Mouse (Mus musculus): ENCODE results near the gene Ubac2. TPM values are rescaled to one million over a fixed set of nuclear protein-coding genes. Genes with fewer than 3 reads are reported as not detected.
A peak's percentile ranks its signal among the peaks of the same experiment; 100 is the strongest.

The Ubac2 gene
- total RNA-seq, 1 experiment from 2014 or later, result 33.2 TPM

DNA sequence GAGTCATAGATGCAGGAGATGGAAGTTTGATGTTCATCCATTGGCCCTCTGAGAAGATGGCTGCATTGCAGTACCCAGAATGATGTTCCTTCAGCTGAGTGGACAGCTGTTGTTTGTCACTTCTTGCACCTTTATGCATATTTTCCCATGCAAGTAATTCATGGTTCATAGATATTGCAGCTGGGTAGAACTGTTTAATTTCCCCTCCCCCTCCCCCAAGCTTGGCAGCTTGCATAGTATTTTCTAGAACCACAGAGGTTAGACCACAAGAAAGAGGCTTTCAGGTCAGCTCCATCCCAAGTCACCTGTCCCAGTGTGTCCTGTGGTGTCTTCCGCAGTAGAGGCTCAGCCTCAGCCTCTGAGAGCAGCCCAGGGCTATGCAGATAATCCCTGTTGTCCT, 92.0 kb downstream of the Ubac2 start:
- no peak for DNase-seq

GRCm38 (mm10) chr14:121973114-121973513, 94.7 kb downstream of the Ubac2 start:
- no peak for DNase-seq

- DNase-seq, result no peak
These were observed 103.1 kb downstream of the Ubac2 start for GRCm38 (mm10) chr14:121981531-121981930.

- no peak for DNase-seq
These were observed 104.9 kb downstream of the Ubac2 start for GRCm38 (mm10) chr14:121983009-121983933.

DNA sequence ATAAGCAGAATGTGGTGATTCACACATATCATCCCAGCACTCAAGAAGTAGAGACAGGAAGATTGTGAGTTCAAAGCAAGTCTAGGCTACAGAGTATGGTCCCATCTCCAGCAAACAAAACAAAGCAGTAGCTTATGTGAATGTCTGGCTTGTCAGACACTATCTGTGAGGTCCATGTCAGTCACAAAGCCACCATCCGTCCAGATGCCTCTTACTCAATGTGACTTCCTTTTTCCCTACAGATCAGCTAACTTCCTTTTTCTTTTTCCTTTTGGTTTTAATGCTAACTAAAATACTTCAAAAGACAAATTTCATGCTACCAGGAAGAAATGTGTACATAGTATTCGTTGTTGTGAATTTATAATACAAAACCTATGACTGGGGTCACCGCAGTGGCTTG, 107.1 kb downstream of the Ubac2 start:
- DNase-seq, result no peak

DNA sequence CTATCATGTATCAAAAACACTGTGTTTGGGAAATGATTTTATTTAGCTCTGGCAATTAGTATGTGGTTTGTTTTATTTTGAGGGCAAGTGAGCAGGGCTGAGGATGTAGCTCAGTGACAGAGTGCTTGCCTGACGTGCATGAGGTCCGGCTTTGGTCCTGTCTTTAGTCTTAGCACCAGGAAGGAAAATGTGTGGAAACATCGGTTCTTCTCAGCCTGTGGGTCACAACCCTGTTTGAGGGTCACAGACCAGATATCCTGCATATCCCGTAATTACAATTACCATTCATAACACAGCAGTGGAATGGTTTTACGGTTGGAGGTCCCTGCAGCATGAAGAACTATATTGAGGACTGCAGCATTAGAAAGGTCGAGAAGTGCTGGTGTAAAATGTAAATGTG, 107.6 kb downstream of the Ubac2 start:
- no peak for DNase-seq

GRCm38 (mm10) chr14:121987287-121987686, 108.9 kb downstream of the Ubac2 start:
- no peak for DNase-seq

DNA sequence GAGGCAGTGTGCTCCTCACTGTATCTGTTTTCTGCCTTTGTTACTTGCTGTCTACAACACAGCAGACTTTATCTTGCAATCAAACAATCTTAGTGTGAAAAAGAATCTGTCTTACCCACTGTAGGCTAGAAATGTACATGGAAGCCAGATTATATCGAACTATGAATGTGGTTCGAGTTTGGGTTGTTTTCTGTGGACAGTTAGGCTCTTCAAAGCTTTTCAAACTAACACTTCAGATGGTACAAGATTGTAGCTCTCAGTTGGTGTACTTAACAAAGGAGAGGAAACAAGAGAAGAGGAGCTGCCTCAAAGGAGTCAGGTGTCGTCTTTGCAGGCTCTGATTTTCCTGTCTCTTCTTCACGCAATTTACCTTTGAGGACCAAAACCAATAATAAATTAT, 109.3 kb downstream of the Ubac2 start:
- DNase-seq, result no peak

DNA sequence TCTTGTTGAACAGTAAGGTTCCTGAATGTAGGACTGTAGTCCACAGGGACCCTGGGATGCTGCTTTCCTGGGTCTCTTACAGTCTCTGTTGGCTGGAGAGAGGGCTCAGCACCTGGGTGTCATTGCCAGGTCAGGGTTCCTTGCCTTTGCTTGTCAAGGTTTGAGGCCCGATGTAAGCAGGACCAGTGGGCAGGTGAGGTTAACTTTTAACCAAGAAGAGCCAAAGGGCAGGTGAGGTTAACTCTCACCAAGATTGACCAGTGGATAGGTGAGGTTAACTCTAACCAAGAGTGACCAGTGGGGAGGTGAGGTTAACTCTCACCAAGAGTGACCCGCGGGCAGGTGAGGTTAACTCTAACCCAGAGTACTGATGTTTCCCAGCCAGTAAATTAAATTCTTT, 110.9 kb downstream of the Ubac2 start:
- DNase-seq, result no peak

DNA sequence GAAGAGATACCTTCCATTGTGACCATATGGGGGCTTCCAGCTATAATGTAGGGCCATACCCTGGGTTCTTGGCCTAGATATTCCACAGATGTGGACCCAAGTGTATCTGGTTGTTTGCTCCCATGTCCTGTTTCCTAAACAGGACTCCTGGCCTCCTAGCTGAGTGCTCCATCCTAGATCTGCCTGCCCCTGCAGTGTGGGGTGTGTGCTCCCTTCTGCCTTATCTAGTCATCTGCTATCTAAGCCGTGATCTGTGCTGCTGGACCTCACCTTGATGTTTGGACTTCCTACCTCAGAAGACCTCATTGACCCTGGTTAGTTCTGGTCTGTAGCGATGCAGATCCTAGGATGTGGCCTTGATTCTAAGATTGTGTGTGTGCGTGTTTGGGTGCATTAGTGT, 111.4 kb downstream of the Ubac2 start:
- no peak for DNase-seq

GRCm38 (mm10) chr14:121990897-121991296, 112.5 kb downstream of the Ubac2 start:
- DNase-seq, result no peak

DNA sequence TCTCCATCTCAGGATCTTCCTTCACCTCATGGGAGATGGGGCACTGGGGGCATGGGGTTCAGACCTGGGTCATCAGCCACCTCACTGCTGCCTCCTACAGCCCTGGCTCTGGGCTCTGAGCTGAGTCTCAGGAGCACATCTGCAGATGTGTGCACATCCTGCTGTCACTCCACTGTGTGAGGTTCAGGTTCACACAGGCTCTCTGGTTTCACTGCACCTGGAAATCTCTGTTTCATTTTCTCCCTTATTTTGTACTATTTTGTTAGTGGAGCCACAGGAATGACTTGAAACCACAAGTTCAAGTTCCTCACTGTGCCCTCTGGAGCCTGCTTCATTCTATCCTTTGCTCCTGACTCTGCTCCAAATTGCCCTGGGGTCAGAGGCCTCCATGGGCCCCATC, 113.5 kb downstream of the Ubac2 start:
- no peak for DNase-seq

DNA sequence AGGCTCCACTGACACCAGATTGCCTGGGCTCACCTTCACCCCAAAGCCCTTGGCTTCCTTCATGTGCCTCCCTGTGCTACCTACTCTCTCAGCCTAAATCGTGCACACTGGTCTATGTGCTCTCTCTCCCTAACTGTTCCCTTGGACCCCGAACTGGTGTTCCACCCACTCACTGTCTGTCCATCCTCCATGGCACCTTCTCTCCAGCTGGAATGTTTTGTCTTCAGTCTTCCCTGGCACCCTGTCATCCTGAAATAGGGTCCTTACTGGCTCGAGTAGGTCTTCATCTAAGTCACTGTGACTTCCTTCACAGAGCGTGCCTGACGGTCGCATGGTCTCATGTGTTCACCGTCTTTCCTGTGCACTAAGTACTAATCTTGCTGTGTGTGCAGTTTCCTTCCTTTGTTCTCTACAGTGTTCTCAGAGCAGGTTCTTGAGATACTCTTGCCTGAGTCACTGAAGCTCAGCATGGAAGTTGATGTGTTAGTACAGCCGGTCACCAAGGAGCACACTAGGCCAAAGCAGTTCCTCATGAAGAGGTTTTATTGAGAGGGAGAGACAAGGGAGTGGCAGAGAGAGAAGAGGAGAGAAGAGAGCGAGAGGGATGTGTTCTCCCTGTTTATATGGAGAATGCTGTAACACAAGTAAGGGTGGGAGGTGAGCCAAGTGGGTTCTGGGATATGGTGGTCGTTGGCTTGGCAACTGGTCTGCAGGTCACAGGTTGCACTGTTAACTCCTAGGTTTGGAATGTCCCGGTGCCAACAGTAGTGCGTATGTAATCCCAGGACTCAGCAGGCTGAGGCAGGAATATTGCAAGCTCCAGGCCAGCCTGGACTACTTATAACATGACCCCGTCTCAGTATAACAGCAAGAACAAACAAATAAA, 114.2 kb downstream of the Ubac2 start:
- no peak for DNase-seq

- DNase-seq, result no peak
These were observed 115.2 kb downstream of the Ubac2 start for GRCm38 (mm10) chr14:121993616-121994015.

DNA sequence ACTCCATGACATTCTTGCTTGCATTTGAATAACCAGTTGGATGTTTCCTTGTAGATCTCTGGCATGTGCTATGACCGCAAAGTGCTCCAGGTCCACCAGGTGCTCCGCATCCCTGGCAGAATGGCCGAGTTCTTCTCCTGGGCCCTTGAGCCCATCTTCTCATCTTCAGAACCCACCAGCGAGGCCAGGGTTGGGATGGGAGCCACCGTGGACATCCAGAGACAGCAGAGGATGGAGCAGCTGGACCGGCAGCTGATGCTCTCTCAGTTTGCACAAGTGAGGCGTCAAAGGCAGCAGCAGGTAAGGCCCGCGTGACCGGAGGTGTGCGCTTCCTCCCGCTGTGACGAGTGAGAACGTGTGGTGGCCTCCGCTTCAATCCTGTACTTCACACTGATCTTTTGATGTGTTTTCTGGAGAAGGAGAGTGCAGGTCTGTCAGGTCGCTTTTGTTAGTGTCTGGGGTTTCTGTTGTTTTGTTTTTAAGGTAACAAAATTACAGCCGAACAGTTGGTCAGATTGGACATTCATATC, 115.8 kb downstream of the Ubac2 start:
- DNase-seq, result no peak

DNA sequence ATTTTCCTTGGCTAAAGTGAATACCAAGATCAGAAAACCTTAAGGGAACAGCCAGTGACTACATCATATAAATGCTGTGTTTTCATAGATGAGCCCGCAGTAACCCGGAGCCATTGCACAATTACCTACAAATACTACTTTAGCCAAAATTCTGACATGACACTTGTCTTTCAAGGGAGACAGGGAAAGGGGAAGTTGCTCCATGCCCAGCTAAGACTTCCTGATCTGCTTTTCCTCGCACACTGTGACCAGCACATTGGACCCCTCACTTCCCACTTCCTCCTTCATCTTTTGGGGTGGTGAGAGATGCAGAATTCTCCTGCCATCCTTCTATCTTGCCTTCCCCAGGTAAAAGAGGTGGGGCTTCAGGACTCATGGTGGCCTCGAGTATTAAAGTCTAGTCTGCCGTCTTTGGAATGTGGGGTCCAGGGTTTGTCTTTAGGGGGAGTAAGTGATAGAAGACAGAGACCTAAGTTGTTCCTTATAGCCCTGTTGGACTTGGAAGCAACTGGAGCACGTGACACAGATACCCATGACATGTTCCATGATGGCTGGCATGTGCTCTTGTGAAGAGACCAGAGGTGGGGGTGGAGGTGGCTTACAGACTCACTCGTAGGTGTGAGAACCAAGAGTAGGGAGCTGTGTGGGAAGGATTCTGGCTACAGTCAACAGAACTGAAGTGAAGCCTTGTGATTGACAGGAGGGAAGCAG, 116.6 kb downstream of the Ubac2 start:
- DNase-seq, result no peak

DNA sequence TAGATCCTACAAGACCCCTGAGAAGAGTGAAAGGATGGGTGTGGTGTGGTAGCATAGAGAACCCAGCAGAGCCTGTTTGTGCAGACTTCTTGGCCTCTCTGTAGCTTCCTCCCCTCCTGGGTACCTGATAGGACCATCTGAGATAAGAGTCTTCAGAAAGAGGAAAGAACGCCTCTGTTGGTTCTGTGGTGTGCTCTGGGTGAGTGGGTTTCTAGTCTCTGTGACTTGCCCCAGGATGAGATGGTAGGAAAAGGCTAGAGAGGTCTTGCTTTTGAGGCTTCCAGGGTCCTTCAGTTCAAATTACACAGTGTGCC, 117.1 kb downstream of the Ubac2 start:
- no peak for DNase-seq

- peak; percentile 42 for DNase-seq
These were observed 118.4 kb downstream of the Ubac2 start for GRCm38 (mm10) chr14:121996786-121997185.

- DNase-seq, result no peak
These were observed 121.0 kb downstream of the Ubac2 start for GRCm38 (mm10) chr14:121999455-121999854.

- DNase-seq, result no peak
These were observed 122.1 kb downstream of the Ubac2 start for GRCm38 (mm10) chr14:122000346-122001105.

- DNase-seq, result no peak
These were observed 123.8 kb downstream of the Ubac2 start for GRCm38 (mm10) chr14:122002224-122002623.

GRCm38 (mm10) chr14:122003812-122004211, 125.4 kb downstream of the Ubac2 start:
- DNase-seq, result no peak
